Mouse (Mus musculus): Measurements from ENCODE around the gene Rnf123. TPM values are rescaled to one million over a fixed set of nuclear protein-coding genes. Genes with fewer than 3 reads are reported as not detected.
A peak's percentile ranks its signal among the peaks of the same experiment; 100 is the strongest.

Rnf123 gene
- total and polyA plus RNA-seq, 2 experiments = 19.6 to 97.5 TPM

- Histone ChIP-seq H3K9ac (ENCODE audit: low read depth, low read length) (peak within 1 kb of the TSS; percentile 88), H3K27me3 (ENCODE audit: control insufficient read depth, insufficient read depth, low read length) (no peaks in the 10 kb centered on the region), H3K4me3 (ENCODE audit: insufficient read depth, low read depth, low read length) (peak within 1 kb of the TSS; percentile 83), H3K4me1 (ENCODE audit: control insufficient read depth, insufficient read depth, low read length) (peaks cover 24% of the 10 kb centered on the region), H3K79me2 (ENCODE audit: control insufficient read depth, insufficient read depth, low read length) (peaks cover 4% of the 10 kb centered on the region; the same call in 1 of the 2 replicates), H3K36me3 (ENCODE audit: control insufficient read depth, insufficient read depth, low read length) (peaks cover 4% of the 10 kb centered on the region; the same call in 1 of the 2 replicates), H3K27ac (replicated peaks; ENCODE audit: insufficient read depth, low read depth, low read length) (peak within 1 kb of the TSS; percentile 65)
- WGBS = under 1% methylated on average over 39 of the region's 39 CpGs
- DNase-seq (ENCODE audit: extremely low read depth, low read depth, low spot score) = peak; percentile 95
- peak; percentile 79 for TF ChIP-seq POLR2A (IDR thresholded peaks at IDR 0.05; ENCODE audit: extremely low read depth, insufficient read depth, low read length)
- no peak for TF ChIP-seq CTCF (IDR thresholded peaks at IDR 0.05; ENCODE audit: low read depth, low read length)
Observed at GRCm38 (mm10) chr9:108049016-108049455, 34.1 kb downstream of the Rnf123 start, which contains the start of gene Gmppb. Gene Gmppb (plus strand): TSS chr9:108049242.

GRCm38 (mm10) chr9:108048566-108048955 is 34.6 kb downstream of the Rnf123 start:
- peaks cover 4% of the 10 kb centered on the region; the same call in 1 of the 2 replicates for H3K36me3 ChIP-seq (ENCODE audit: control insufficient read depth, insufficient read depth, low read length)
- DNase-seq (ENCODE audit: extremely low read depth, low read depth, low spot score) = no peak
- no peaks in the 10 kb centered on the region for H3K27me3 ChIP-seq (ENCODE audit: control insufficient read depth, insufficient read depth, low read length)
- TF ChIP-seq POLR2A (IDR thresholded peaks at IDR 0.05; ENCODE audit: extremely low read depth, insufficient read depth, low read length) = no peak
- no peak for TF ChIP-seq CTCF (IDR thresholded peaks at IDR 0.05; ENCODE audit: low read depth, low read length)
- peak overlapping the region; percentile 43 for H3K27ac ChIP-seq (replicated peaks; ENCODE audit: insufficient read depth, low read depth, low read length)
- 2% methylated on average over 19 of the region's 19 CpGs for WGBS
- H3K4me3 ChIP-seq (ENCODE audit: insufficient read depth, low read depth, low read length) = peak overlapping the region; percentile 71
- H3K79me2 ChIP-seq (ENCODE audit: control insufficient read depth, insufficient read depth, low read length) = peaks cover 4% of the 10 kb centered on the region; the same call in 1 of the 2 replicates
- peaks cover 23% of the 10 kb centered on the region for H3K4me1 ChIP-seq (ENCODE audit: control insufficient read depth, insufficient read depth, low read length)
- peak overlapping the region; percentile 62 for H3K9ac ChIP-seq (ENCODE audit: low read depth, low read length)

GRCm38 (mm10) chr9:108047601-108048565 is 35.3 kb downstream of the Rnf123 start:
- Histone ChIP-seq H3K36me3 (ENCODE audit: control insufficient read depth, insufficient read depth, low read length) (peaks cover 4% of the 10 kb centered on the region; the same call in 1 of the 2 replicates), H3K4me3 (ENCODE audit: insufficient read depth, low read depth, low read length) (peak overlapping the region; percentile 71; the same call in 1 of the 2 replicates), H3K27ac (replicated peaks; ENCODE audit: insufficient read depth, low read depth, low read length) (peak overlapping the region; percentile 43), H3K9ac (ENCODE audit: low read depth, low read length) (peak overlapping the region; percentile 62; the same call in 1 of the 2 replicates), H3K4me1 (ENCODE audit: control insufficient read depth, insufficient read depth, low read length) (peaks cover 17% of the 10 kb centered on the region), H3K27me3 (ENCODE audit: control insufficient read depth, insufficient read depth, low read length) (no peaks in the 10 kb centered on the region), H3K79me2 (ENCODE audit: control insufficient read depth, insufficient read depth, low read length) (peaks cover 4% of the 10 kb centered on the region; the same call in 1 of the 2 replicates)
- TF ChIP-seq POLR2A (IDR thresholded peaks at IDR 0.05; ENCODE audit: extremely low read depth, insufficient read depth, low read length) (no peak), CTCF (IDR thresholded peaks at IDR 0.05; ENCODE audit: low read depth, low read length) (no peak)
- no peak for DNase-seq (ENCODE audit: extremely low read depth, low read depth, low spot score)
- WGBS = 44% methylated on average over 17 of the region's 17 CpGs

- Histone ChIP-seq H3K27ac (replicated peaks; ENCODE audit: insufficient read depth, low read depth, low read length) (no peak overlapping the region), H3K4me1 (ENCODE audit: control insufficient read depth, insufficient read depth, low read length) (peaks cover 16% of the 10 kb centered on the region), H3K27me3 (ENCODE audit: control insufficient read depth, insufficient read depth, low read length) (no peaks in the 10 kb centered on the region), H3K4me3 (ENCODE audit: insufficient read depth, low read depth, low read length) (no peak overlapping the region), H3K79me2 (ENCODE audit: control insufficient read depth, insufficient read depth, low read length) (peaks cover 4% of the 10 kb centered on the region; the same call in 1 of the 2 replicates), H3K36me3 (ENCODE audit: control insufficient read depth, insufficient read depth, low read length) (peaks cover 8% of the 10 kb centered on the region), H3K9ac (ENCODE audit: low read depth, low read length) (no peak overlapping the region)
- 97% methylated on average over 4 of the region's 4 CpGs for WGBS
- no peak for DNase-seq (ENCODE audit: extremely low read depth, low read depth, low spot score)
- TF ChIP-seq POLR2A (IDR thresholded peaks at IDR 0.05; ENCODE audit: extremely low read depth, insufficient read depth, low read length) = no peak
- TF ChIP-seq CTCF (IDR thresholded peaks at IDR 0.05; ENCODE audit: low read depth, low read length) = no peak
Observed at GRCm38 (mm10) chr9:108046582-108046981, 36.6 kb downstream of the Rnf123 start.

- Histone ChIP-seq H3K79me2 (ENCODE audit: control insufficient read depth, insufficient read depth, low read length) (peaks cover 4% of the 10 kb centered on the region; the same call in 1 of the 2 replicates), H3K4me1 (ENCODE audit: control insufficient read depth, insufficient read depth, low read length) (peaks cover 7% of the 10 kb centered on the region; the same call in 1 of the 2 replicates), H3K9ac (ENCODE audit: low read depth, low read length) (no peak overlapping the region), H3K27me3 (ENCODE audit: control insufficient read depth, insufficient read depth, low read length) (no peaks in the 10 kb centered on the region), H3K4me3 (ENCODE audit: insufficient read depth, low read depth, low read length) (no peak overlapping the region), H3K27ac (replicated peaks; ENCODE audit: insufficient read depth, low read depth, low read length) (no peak overlapping the region), H3K36me3 (ENCODE audit: control insufficient read depth, insufficient read depth, low read length) (peaks cover 18% of the 10 kb centered on the region)
- WGBS = 99% methylated on average over 8 of the region's 8 CpGs
- no peak for DNase-seq (ENCODE audit: extremely low read depth, low read depth, low spot score)
- TF ChIP-seq CTCF (IDR thresholded peaks at IDR 0.05; ENCODE audit: low read depth, low read length) (peak; percentile 33; the same call in 1 of the 2 replicates), POLR2A (IDR thresholded peaks at IDR 0.05; ENCODE audit: extremely low read depth, insufficient read depth, low read length) (no peak)
Observed at GRCm38 (mm10) chr9:108044751-108045492, 38.2 kb downstream of the Rnf123 start.
